Mouse (Mus musculus): ENCODE results near the gene Sez6l2. TPM values are rescaled to one million over a fixed set of nuclear protein-coding genes. Genes with fewer than 3 reads are reported as not detected.

Sez6l2 gene
- polyA plus RNA-seq, 1 experiment from 2014 or later, result 50.2 TPM

- WGBS, result 60% methylated on average over 6 of the region's 6 CpGs
- Histone ChIP-seq H3K36me3 (ENCODE audit: control insufficient read depth, insufficient read depth, low read length) (peaks cover 63% of the 10 kb centered on the region), H3K4me1 (ENCODE audit: control insufficient read depth, insufficient read depth, low read length) (no peaks in the 10 kb centered on the region), H3K27me3 (ENCODE audit: control insufficient read depth, insufficient read depth, low read depth, low read length) (no peaks in the 10 kb centered on the region), H3K27ac (ENCODE audit: low read length) (no peak overlapping the region), H3K4me2 (ENCODE audit: low read length) (no peak overlapping the region), H3K4me3 (ENCODE audit: low read depth, low read length) (no peak overlapping the region), H3K9me3 (replicated peaks; ENCODE audit: control insufficient read depth, low read length, poor library complexity, severe bottlenecking) (no peaks in the 10 kb centered on the region), H3K9ac (ENCODE audit: low read depth, low read length) (no peak overlapping the region)
- ATAC-seq, result no peak
Observed at GRCm38 (mm10) chr7:126967361-126967760, 17.0 kb downstream of the Sez6l2 start.

GRCm38 (mm10) chr7:126975493-126975892 is 25.1 kb downstream of the Sez6l2 start:
- peak overlapping the region; percentile 37 for H3K4me2 ChIP-seq (ENCODE audit: low read length)
- WGBS, result 15% methylated on average over 8 of the region's 8 CpGs
- peak overlapping the region; percentile 23; the same call in 1 of the 2 replicates for H3K27ac ChIP-seq (ENCODE audit: low read length)
- no peaks in the 10 kb centered on the region for H3K27me3 ChIP-seq (ENCODE audit: control insufficient read depth, insufficient read depth, low read depth, low read length)
- no peak overlapping the region for H3K9ac ChIP-seq (ENCODE audit: low read depth, low read length)
- peaks cover 24% of the 10 kb centered on the region for H3K36me3 ChIP-seq (ENCODE audit: control insufficient read depth, insufficient read depth, low read length)
- peaks cover 10% of the 10 kb centered on the region for H3K4me1 ChIP-seq (ENCODE audit: control insufficient read depth, insufficient read depth, low read length)
- no peaks in the 10 kb centered on the region for H3K9me3 ChIP-seq (replicated peaks; ENCODE audit: control insufficient read depth, low read length, poor library complexity, severe bottlenecking)
- no peak; the same call in 1 of the 2 replicates for ATAC-seq
- H3K4me3 ChIP-seq (ENCODE audit: low read depth, low read length), result peak overlapping the region; percentile 76; the same call in 1 of the 2 replicates

GRCm38 (mm10) chr7:126975893-126975949 is 25.4 kb downstream of the Sez6l2 start, which contains the start of gene Cdipt:
Gene Cdipt (plus strand): TSS chr7:126975914.
- Histone ChIP-seq H3K27ac (ENCODE audit: low read length) (peak within 1 kb of the TSS; percentile 96), H3K4me3 (ENCODE audit: low read depth, low read length) (peak within 1 kb of the TSS; percentile 76), H3K27me3 (ENCODE audit: control insufficient read depth, insufficient read depth, low read depth, low read length) (no peaks in the 10 kb centered on the region), H3K36me3 (ENCODE audit: control insufficient read depth, insufficient read depth, low read length) (peaks cover 22% of the 10 kb centered on the region), H3K4me1 (ENCODE audit: control insufficient read depth, insufficient read depth, low read length) (peaks cover 10% of the 10 kb centered on the region), H3K4me2 (ENCODE audit: low read length) (peak within 1 kb of the TSS; percentile 83), H3K9me3 (replicated peaks; ENCODE audit: control insufficient read depth, low read length, poor library complexity, severe bottlenecking) (no peaks in the 10 kb centered on the region), H3K9ac (ENCODE audit: low read depth, low read length) (peak within 1 kb of the TSS; percentile 95)
- WGBS, result 5% methylated on average over 1 of the region's 1 CpGs
- no peak for ATAC-seq

- Histone ChIP-seq H3K27me3 (ENCODE audit: control insufficient read depth, insufficient read depth, low read depth, low read length) (no peaks in the 10 kb centered on the region), H3K4me3 (ENCODE audit: low read depth, low read length) (peak within 1 kb of the TSS; percentile 76), H3K4me2 (ENCODE audit: low read length) (peak within 1 kb of the TSS; percentile 83), H3K4me1 (ENCODE audit: control insufficient read depth, insufficient read depth, low read length) (peaks cover 10% of the 10 kb centered on the region), H3K9me3 (replicated peaks; ENCODE audit: control insufficient read depth, low read length, poor library complexity, severe bottlenecking) (no peaks in the 10 kb centered on the region), H3K36me3 (ENCODE audit: control insufficient read depth, insufficient read depth, low read length) (peaks cover 21% of the 10 kb centered on the region), H3K27ac (ENCODE audit: low read length) (peak within 1 kb of the TSS; percentile 96), H3K9ac (ENCODE audit: low read depth, low read length) (peak within 1 kb of the TSS; percentile 95)
- peak; percentile 96 for ATAC-seq
- 0% methylated on average over 55 of the region's 55 CpGs for WGBS
Observed at GRCm38 (mm10) chr7:126975950-126976866, 25.8 kb downstream of the Sez6l2 start, which contains the start of gene Cdiptos. Gene Cdiptos (minus strand): TSS chr7:126976098.

- Histone ChIP-seq H3K36me3 (ENCODE audit: control insufficient read depth, insufficient read depth, low read length) (peaks cover 15% of the 10 kb centered on the region), H3K9ac (ENCODE audit: low read depth, low read length) (peak overlapping the region; percentile 95), H3K4me3 (ENCODE audit: low read depth, low read length) (peak overlapping the region; percentile 76), H3K27ac (ENCODE audit: low read length) (peak overlapping the region; percentile 96; the same call in 1 of the 2 replicates), H3K9me3 (replicated peaks; ENCODE audit: control insufficient read depth, low read length, poor library complexity, severe bottlenecking) (no peaks in the 10 kb centered on the region), H3K4me2 (ENCODE audit: low read length) (peak overlapping the region; percentile 83), H3K4me1 (ENCODE audit: control insufficient read depth, insufficient read depth, low read length) (peaks cover 10% of the 10 kb centered on the region), H3K27me3 (ENCODE audit: control insufficient read depth, insufficient read depth, low read depth, low read length) (no peaks in the 10 kb centered on the region)
- 26% methylated on average over 14 of the region's 14 CpGs for WGBS
- ATAC-seq, result 0 out of 2 replicates have a peak, but pooled peaks have one; percentile 0
Observed at GRCm38 (mm10) chr7:126976878-126977459, 26.6 kb downstream of the Sez6l2 start.

GRCm38 (mm10) chr7:126978841-126979240 is 28.5 kb downstream of the Sez6l2 start:
- H3K27me3 ChIP-seq (ENCODE audit: control insufficient read depth, insufficient read depth, low read depth, low read length), result no peaks in the 10 kb centered on the region

GRCm38 (mm10) chr7:126981601-126982000 is 31.2 kb downstream of the Sez6l2 start:
- ATAC-seq, result no peak
- H3K9me3 ChIP-seq (replicated peaks; ENCODE audit: control insufficient read depth, low read length, poor library complexity, severe bottlenecking), result no peaks in the 10 kb centered on the region
- H3K27me3 ChIP-seq (ENCODE audit: control insufficient read depth, insufficient read depth, low read depth, low read length), result no peaks in the 10 kb centered on the region
- no peak overlapping the region for H3K4me2 ChIP-seq (ENCODE audit: low read length)
- H3K36me3 ChIP-seq (ENCODE audit: control insufficient read depth, insufficient read depth, low read length), result peaks cover 14% of the 10 kb centered on the region
- WGBS, result 87% methylated on average over 2 of the region's 2 CpGs
- no peak overlapping the region for H3K27ac ChIP-seq (ENCODE audit: low read length)
- H3K4me1 ChIP-seq (ENCODE audit: control insufficient read depth, insufficient read depth, low read length), result peaks cover 7% of the 10 kb centered on the region
- H3K4me3 ChIP-seq (ENCODE audit: low read depth, low read length), result no peak overlapping the region
- no peak overlapping the region for H3K9ac ChIP-seq (ENCODE audit: low read depth, low read length)

More at GRCm38 (mm10) chr7:126978841-126979240, 28.5 kb downstream of the Sez6l2 start:
- H3K4me3 ChIP-seq (ENCODE audit: low read depth, low read length), result no peak overlapping the region
- no peak for ATAC-seq
- no peak overlapping the region for H3K27ac ChIP-seq (ENCODE audit: low read length)
- 95% methylated on average over 6 of the region's 6 CpGs for WGBS
- H3K9ac ChIP-seq (ENCODE audit: low read depth, low read length), result no peak overlapping the region
- peaks cover 10% of the 10 kb centered on the region for H3K4me1 ChIP-seq (ENCODE audit: control insufficient read depth, insufficient read depth, low read length)
- no peaks in the 10 kb centered on the region for H3K9me3 ChIP-seq (replicated peaks; ENCODE audit: control insufficient read depth, low read length, poor library complexity, severe bottlenecking)
- H3K4me2 ChIP-seq (ENCODE audit: low read length), result no peak overlapping the region
- H3K36me3 ChIP-seq (ENCODE audit: control insufficient read depth, insufficient read depth, low read length), result peaks cover 14% of the 10 kb centered on the region

- 93% methylated on average over 4 of the region's 4 CpGs for WGBS
- Histone ChIP-seq H3K9me3 (replicated peaks; ENCODE audit: control insufficient read depth, low read length, poor library complexity, severe bottlenecking) (no peaks in the 10 kb centered on the region), H3K27me3 (ENCODE audit: control insufficient read depth, insufficient read depth, low read depth, low read length) (no peaks in the 10 kb centered on the region), H3K4me2 (ENCODE audit: low read length) (no peak overlapping the region), H3K9ac (ENCODE audit: low read depth, low read length) (no peak overlapping the region), H3K4me1 (ENCODE audit: control insufficient read depth, insufficient read depth, low read length) (peaks cover 5% of the 10 kb centered on the region), H3K4me3 (ENCODE audit: low read depth, low read length) (no peak overlapping the region), H3K36me3 (ENCODE audit: control insufficient read depth, insufficient read depth, low read length) (peaks cover 14% of the 10 kb centered on the region), H3K27ac (ENCODE audit: low read length) (no peak overlapping the region)
- ATAC-seq, result no peak
Observed at GRCm38 (mm10) chr7:126982054-126982453, 31.7 kb downstream of the Sez6l2 start.

- no peaks in the 10 kb centered on the region for H3K4me1 ChIP-seq (ENCODE audit: control insufficient read depth, insufficient read depth, low read length)
- H3K4me2 ChIP-seq (ENCODE audit: low read length), result no peak overlapping the region
- H3K36me3 ChIP-seq (ENCODE audit: control insufficient read depth, insufficient read depth, low read length), result peaks cover 14% of the 10 kb centered on the region
- no peak for ATAC-seq
- H3K9ac ChIP-seq (ENCODE audit: low read depth, low read length), result no peak overlapping the region
- no peak overlapping the region for H3K4me3 ChIP-seq (ENCODE audit: low read depth, low read length)
- no peaks in the 10 kb centered on the region for H3K27me3 ChIP-seq (ENCODE audit: control insufficient read depth, insufficient read depth, low read depth, low read length)
- WGBS, result 81% methylated on average over 7 of the region's 7 CpGs
- H3K27ac ChIP-seq (ENCODE audit: low read length), result no peak overlapping the region
- no peaks in the 10 kb centered on the region for H3K9me3 ChIP-seq (replicated peaks; ENCODE audit: control insufficient read depth, low read length, poor library complexity, severe bottlenecking)
Observed at GRCm38 (mm10) chr7:126983113-126983512, 32.8 kb downstream of the Sez6l2 start.

All from midbrain, embryonic 16.5 days (tissue).